Mouse (Mus musculus): ENCODE data around the gene Hs2st1. TPM values are rescaled to one million over a fixed set of nuclear protein-coding genes. Genes with fewer than 3 reads are reported as not detected.
"Not testable (repeated sequence)": the region's sequence is repeated elsewhere in the genome, so short reads cannot be mapped to it uniquely, and the experiment has no call there.

Gene Hs2st1
- polyA plus RNA-seq, 1 experiment from 2014 or later, result 10.4 TPM

DNA sequence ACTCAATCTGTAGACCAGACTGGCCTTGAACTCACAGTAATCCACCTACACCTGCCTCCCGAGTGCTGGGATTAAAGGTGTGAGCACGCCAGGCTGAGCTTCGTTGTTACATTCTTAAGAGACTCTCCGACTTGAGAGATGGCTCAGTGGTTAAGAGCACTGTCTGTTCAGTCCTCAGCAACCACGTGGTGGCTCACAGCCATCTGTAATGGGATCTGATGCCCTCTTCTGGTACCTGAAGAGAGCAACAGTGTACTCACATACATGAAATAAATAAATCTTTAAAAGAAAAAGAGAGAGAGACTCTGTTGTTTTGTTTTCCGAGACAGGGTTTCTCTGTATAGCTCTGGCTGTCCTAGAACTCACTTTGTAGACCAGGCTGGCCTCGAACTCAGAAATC lies 35.8 kb upstream of the Hs2st1 start:
- H3K4me1 ChIP-seq (replicated peaks; ENCODE audit: insufficient read depth, low read length); ATAC-seq (replicated peaks; ENCODE audit: low FRiP score, low read depth); H3K27me3 ChIP-seq (ENCODE audit: insufficient read depth, low read length); H3K36me3 ChIP-seq (ENCODE audit: insufficient read depth, low read length); H3K4me2 ChIP-seq (ENCODE audit: low read length); H3K9ac ChIP-seq (ENCODE audit: low read depth, low read length); DNase-seq (ENCODE audit: low spot score); H3K9me3 ChIP-seq (replicated peaks; ENCODE audit: low read length); H3K4me3 ChIP-seq (replicated peaks; ENCODE audit: low read depth, low read length); H3K27ac ChIP-seq: not testable (repeated sequence)
- WGBS, result 72% methylated on average over 7 of the region's 7 CpGs
- TF ChIP-seq CTCF (IDR thresholded peaks at IDR 0.05; ENCODE audit: low read depth), result peak; percentile 53

DNA sequence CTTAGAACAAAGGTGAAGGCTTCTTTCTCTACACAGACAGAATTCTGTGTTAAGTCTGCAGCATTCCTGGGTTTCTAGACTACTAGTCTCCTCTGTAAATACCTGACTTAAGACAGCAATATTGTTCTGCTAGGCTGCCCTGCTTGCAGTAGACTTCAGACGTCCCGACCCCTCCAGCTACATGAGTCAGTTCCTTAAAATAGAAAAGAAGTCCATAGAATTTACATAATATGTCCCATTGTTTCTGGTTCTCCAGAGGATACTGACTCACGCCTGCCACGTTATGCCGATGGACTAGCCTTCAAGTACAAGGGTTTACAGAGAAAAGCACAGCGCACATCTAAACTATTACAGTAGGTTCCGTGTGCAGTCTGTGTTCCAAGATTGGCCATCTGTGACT lies 34.2 kb upstream of the Hs2st1 start:
- no peak for ATAC-seq (replicated peaks; ENCODE audit: low FRiP score, low read depth)
- no peaks in the 10 kb centered on the region for H3K4me1 ChIP-seq (replicated peaks; ENCODE audit: insufficient read depth, low read length)
- no peak overlapping the region for H3K27ac ChIP-seq
- H3K36me3 ChIP-seq (ENCODE audit: insufficient read depth, low read length), result 0 out of 2 replicates have a peak, but pooled peaks cover under 1% of the 10 kb centered on the region
- no peak overlapping the region for H3K4me3 ChIP-seq (replicated peaks; ENCODE audit: low read depth, low read length)
- H3K27me3 ChIP-seq (ENCODE audit: insufficient read depth, low read length), result no peaks in the 10 kb centered on the region
- no peak overlapping the region for H3K9ac ChIP-seq (ENCODE audit: low read depth, low read length)
- no peak for TF ChIP-seq CTCF (IDR thresholded peaks at IDR 0.05; ENCODE audit: low read depth)
- WGBS, result 69% methylated on average over 7 of the region's 7 CpGs
- no peak overlapping the region for H3K4me2 ChIP-seq (ENCODE audit: low read length)
- DNase-seq (ENCODE audit: low spot score), result no peak
- H3K9me3 ChIP-seq (replicated peaks; ENCODE audit: low read length), result no peaks in the 10 kb centered on the region

DNA sequence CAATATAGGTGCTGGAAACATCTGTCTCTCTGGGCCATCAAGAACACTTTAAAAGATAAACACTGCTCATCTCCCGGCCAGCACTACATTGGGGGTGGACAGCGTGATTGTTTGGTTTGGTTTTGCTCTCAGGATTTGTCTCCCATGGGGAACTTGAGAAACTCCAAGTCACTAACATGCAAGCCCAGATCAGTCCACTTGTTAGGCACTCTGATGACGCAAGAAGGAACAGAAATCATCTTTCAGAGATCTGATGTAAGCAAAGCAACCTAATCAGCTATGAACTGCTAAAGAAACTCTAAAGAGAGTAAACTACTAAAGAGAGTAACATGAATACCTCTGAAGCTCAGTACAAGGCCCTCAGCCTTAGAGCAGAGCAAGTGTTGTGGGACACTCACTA lies 33.6 kb upstream of the Hs2st1 start:
- H3K4me3 ChIP-seq (replicated peaks; ENCODE audit: low read depth, low read length), result no peak overlapping the region
- H3K27ac ChIP-seq, result no peak overlapping the region
- H3K4me2 ChIP-seq (ENCODE audit: low read length), result no peak overlapping the region
- H3K27me3 ChIP-seq (ENCODE audit: insufficient read depth, low read length), result no peaks in the 10 kb centered on the region
- no peak for TF ChIP-seq CTCF (IDR thresholded peaks at IDR 0.05; ENCODE audit: low read depth)
- H3K4me1 ChIP-seq (replicated peaks; ENCODE audit: insufficient read depth, low read length), result no peaks in the 10 kb centered on the region
- H3K36me3 ChIP-seq (ENCODE audit: insufficient read depth, low read length), result 0 out of 2 replicates have a peak, but pooled peaks cover 4% of the 10 kb centered on the region
- H3K9ac ChIP-seq (ENCODE audit: low read depth, low read length), result no peak overlapping the region
- no peak for DNase-seq (ENCODE audit: low spot score)
- whole genome bisulfite sequencing, result 72% methylated on average over 3 of the region's 3 CpGs
- no peaks in the 10 kb centered on the region for H3K9me3 ChIP-seq (replicated peaks; ENCODE audit: low read length)
- ATAC-seq (replicated peaks; ENCODE audit: low FRiP score, low read depth), result no peak

DNA sequence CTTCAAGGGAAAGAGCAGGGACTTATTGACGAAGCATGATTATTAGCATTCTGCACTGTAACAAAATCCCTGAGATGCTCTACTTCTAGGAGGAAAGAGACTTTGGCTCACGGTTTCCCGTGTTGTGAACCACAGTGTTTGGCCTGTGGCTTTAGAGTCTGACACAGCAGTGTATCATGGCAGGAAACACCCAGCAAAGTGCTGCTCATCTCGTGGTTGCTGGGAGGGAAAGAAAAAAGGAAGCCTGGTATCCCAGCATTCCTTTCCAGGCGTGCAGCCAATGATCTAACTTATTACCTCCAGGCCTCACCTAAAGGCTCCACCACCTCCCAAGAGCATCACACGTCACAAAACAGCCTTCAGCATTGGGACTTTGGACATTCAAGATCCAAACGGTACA lies 32.8 kb upstream of the Hs2st1 start:
- TF ChIP-seq CTCF (IDR thresholded peaks at IDR 0.05; ENCODE audit: low read depth), result no peak
- Histone ChIP-seq H3K9ac (ENCODE audit: low read depth, low read length) (no peak overlapping the region), H3K36me3 (ENCODE audit: insufficient read depth, low read length) (0 out of 2 replicates have a peak, but pooled peaks cover 6% of the 10 kb centered on the region), H3K9me3 (replicated peaks; ENCODE audit: low read length) (no peaks in the 10 kb centered on the region), H3K4me3 (replicated peaks; ENCODE audit: low read depth, low read length) (no peak overlapping the region), H3K27ac (no peak overlapping the region), H3K27me3 (ENCODE audit: insufficient read depth, low read length) (no peaks in the 10 kb centered on the region), H3K4me2 (ENCODE audit: low read length) (no peak overlapping the region), H3K4me1 (replicated peaks; ENCODE audit: insufficient read depth, low read length) (no peaks in the 10 kb centered on the region)
- DNase-seq (ENCODE audit: low spot score), result no peak
- WGBS, result 57% methylated on average over 7 of the region's 7 CpGs
- ATAC-seq (replicated peaks; ENCODE audit: low FRiP score, low read depth), result no peak

DNA sequence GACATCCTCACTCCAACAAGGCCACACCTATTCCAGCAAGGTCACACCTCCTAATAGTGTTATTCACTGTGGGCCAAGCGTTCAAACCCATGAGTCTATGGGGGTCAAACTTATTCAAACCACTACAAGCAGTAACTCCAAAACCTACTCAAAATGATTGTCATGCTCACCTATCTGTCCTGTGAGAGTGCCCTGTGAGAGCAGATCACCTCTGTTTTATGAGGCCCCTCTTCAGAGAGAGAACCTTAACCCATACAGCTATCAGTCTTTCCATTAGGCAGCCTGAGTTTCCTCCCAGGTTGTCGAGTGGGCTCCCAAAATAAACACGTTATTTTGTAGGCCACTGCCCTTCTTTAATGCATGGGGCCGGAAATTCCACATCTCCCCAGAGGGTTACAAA lies 32.4 kb upstream of the Hs2st1 start:
- no peak overlapping the region for H3K27ac ChIP-seq
- ATAC-seq (replicated peaks; ENCODE audit: low FRiP score, low read depth) (no peak), DNase-seq (ENCODE audit: low spot score) (no peak)
- no peaks in the 10 kb centered on the region for H3K9me3 ChIP-seq (replicated peaks; ENCODE audit: low read length)
- 46% methylated on average over 4 of the region's 4 CpGs for WGBS
- no peaks in the 10 kb centered on the region for H3K27me3 ChIP-seq (ENCODE audit: insufficient read depth, low read length)
- no peak overlapping the region for H3K4me3 ChIP-seq (replicated peaks; ENCODE audit: low read depth, low read length)
- 0 out of 2 replicates have a peak, but pooled peaks cover 6% of the 10 kb centered on the region for H3K36me3 ChIP-seq (ENCODE audit: insufficient read depth, low read length)
- no peak for TF ChIP-seq CTCF (IDR thresholded peaks at IDR 0.05; ENCODE audit: low read depth)
- no peak overlapping the region for H3K9ac ChIP-seq (ENCODE audit: low read depth, low read length)
- no peak overlapping the region for H3K4me2 ChIP-seq (ENCODE audit: low read length)
- H3K4me1 ChIP-seq (replicated peaks; ENCODE audit: insufficient read depth, low read length), result no peaks in the 10 kb centered on the region

DNA sequence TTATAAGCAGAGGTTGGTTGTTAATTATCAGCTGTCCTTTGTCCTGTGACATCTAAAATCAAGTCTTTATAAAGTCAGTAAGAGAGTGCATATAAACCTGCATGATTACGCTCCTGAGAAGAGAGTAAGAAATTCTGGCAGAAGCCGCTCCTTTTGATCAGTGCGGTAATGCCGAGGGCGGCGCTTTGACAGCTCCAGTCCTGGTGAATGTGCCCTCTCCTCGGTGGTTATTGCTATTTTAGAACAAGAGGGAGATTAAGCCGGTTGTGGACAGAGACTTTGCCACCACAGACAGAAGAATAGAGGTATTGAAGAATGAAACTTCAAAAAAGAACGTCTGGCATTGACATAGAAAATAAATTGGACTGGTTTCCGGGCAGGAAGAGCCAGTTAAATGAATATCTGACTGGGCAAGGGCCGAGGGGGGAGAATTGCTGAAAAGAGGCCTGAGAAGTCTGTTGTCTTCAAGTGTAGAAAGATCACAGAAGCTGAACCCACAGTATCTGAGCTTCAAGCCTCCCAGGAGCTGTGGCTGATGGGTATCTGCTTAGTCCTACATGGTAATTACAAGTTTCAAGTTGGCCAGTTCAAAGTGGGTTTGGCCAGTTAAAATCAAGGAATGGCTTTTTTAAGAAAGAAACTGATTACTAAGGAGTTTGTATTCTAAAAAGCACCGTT lies 27.9 kb upstream of the Hs2st1 start:
- no peak for DNase-seq (ENCODE audit: low spot score)
- Histone ChIP-seq H3K4me1 (replicated peaks; ENCODE audit: insufficient read depth, low read length) (no peaks in the 10 kb centered on the region), H3K27ac (no peak overlapping the region), H3K4me2 (ENCODE audit: low read length) (no peak overlapping the region), H3K27me3 (ENCODE audit: insufficient read depth, low read length) (no peaks in the 10 kb centered on the region), H3K4me3 (replicated peaks; ENCODE audit: low read depth, low read length) (no peak overlapping the region), H3K9me3 (replicated peaks; ENCODE audit: low read length) (no peaks in the 10 kb centered on the region), H3K36me3 (ENCODE audit: insufficient read depth, low read length) (0 out of 2 replicates have a peak, but pooled peaks cover 18% of the 10 kb centered on the region), H3K9ac (ENCODE audit: low read depth, low read length) (no peak overlapping the region)
- TF ChIP-seq CTCF (IDR thresholded peaks at IDR 0.05; ENCODE audit: low read depth), result no peak
- ATAC-seq (replicated peaks; ENCODE audit: low FRiP score, low read depth), result no peak
- 90% methylated on average over 12 of the region's 12 CpGs for WGBS

DNA sequence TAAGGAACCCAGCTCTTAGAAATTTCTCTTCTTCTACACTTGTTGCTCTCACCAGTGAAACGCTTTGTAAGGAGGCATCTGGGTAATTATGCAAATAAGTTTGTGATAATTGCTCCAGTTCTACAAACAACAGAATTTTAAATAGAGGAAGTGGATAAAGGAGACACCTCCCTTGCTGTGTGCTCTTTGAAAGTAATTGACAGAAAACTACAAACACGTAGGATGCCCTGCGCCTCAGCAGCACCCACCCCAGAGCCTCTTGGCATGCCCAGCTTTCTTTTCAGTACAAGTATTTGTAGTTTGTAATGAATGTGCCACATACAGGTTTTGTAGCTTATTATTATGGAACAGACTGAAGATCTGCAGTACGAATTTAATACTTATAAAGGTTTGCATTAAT lies 27.1 kb upstream of the Hs2st1 start:
- no peak for ATAC-seq (replicated peaks; ENCODE audit: low FRiP score, low read depth)
- Histone ChIP-seq H3K9me3 (replicated peaks; ENCODE audit: low read length) (no peaks in the 10 kb centered on the region), H3K27ac (no peak overlapping the region), H3K4me1 (replicated peaks; ENCODE audit: insufficient read depth, low read length) (no peaks in the 10 kb centered on the region), H3K9ac (ENCODE audit: low read depth, low read length) (no peak overlapping the region), H3K36me3 (ENCODE audit: insufficient read depth, low read length) (0 out of 2 replicates have a peak, but pooled peaks cover 18% of the 10 kb centered on the region), H3K4me3 (replicated peaks; ENCODE audit: low read depth, low read length) (no peak overlapping the region), H3K4me2 (ENCODE audit: low read length) (no peak overlapping the region), H3K27me3 (ENCODE audit: insufficient read depth, low read length) (no peaks in the 10 kb centered on the region)
- WGBS, result 84% methylated on average over 4 of the region's 4 CpGs
- DNase-seq (ENCODE audit: low spot score), result no peak
- TF ChIP-seq CTCF (IDR thresholded peaks at IDR 0.05; ENCODE audit: low read depth), result no peak

Data from kidney, postnatal 0 days (tissue).